Mouse (Mus musculus) embryo, embryonic 11 days (tissue): ENCODE measurements around the gene Tmem245.
"Not testable (repeated sequence)": the region's sequence is repeated elsewhere in the genome, so short reads cannot be mapped to it uniquely, and the experiment has no call there.

Experiments
- DNase-seq: peaks from one replicate; pipeline ENCODE4 v3.0.0-alpha.2; 2015

Gene Tmem245

GRCm38 (mm10) chr4:56922229-56922628 is 25.0 kb downstream of the Tmem245 start:
- DNase-seq = no peak

GRCm38 (mm10) chr4:56915732-56916325 is 31.4 kb downstream of the Tmem245 start:
- no peak for DNase-seq

- no peak for DNase-seq
These were observed 32.5 kb downstream of the Tmem245 start for GRCm38 (mm10) chr4:56914761-56915160.

- DNase-seq = no peak
These were observed 32.9 kb downstream of the Tmem245 start for GRCm38 (mm10) chr4:56914338-56914737.

- DNase-seq = no peak
These were observed 34.7 kb downstream of the Tmem245 start for GRCm38 (mm10) chr4:56912382-56913001.

- peak; percentile 39 for DNase-seq
These were observed 37.7 kb downstream of the Tmem245 start for GRCm38 (mm10) chr4:56909568-56909967.

- DNase-seq = no peak
These were observed 39.6 kb downstream of the Tmem245 start for GRCm38 (mm10) chr4:56907671-56908070.

GRCm38 (mm10) chr4:56906926-56907325 is 40.3 kb downstream of the Tmem245 start:
- no peak for DNase-seq

- no peak for DNase-seq
These were observed 41.7 kb downstream of the Tmem245 start for GRCm38 (mm10) chr4:56905507-56905906.

GRCm38 (mm10) chr4:56901671-56902070 is 45.6 kb downstream of the Tmem245 start:
- DNase-seq = no peak

- no peak for DNase-seq
These were observed 48.0 kb downstream of the Tmem245 start for GRCm38 (mm10) chr4:56899216-56899615.

- DNase-seq = no peak
These were observed 49.7 kb downstream of the Tmem245 start for GRCm38 (mm10) chr4:56897511-56897910.

GRCm38 (mm10) chr4:56894196-56894595 is 53.0 kb downstream of the Tmem245 start:
- DNase-seq = no peak

- no peak for DNase-seq
These were observed 54.6 kb downstream of the Tmem245 start for GRCm38 (mm10) chr4:56892501-56893115.

- no peak for DNase-seq
These were observed 58.8 kb downstream of the Tmem245 start for GRCm38 (mm10) chr4:56888483-56888882.

GRCm38 (mm10) chr4:56886286-56886979 is 60.8 kb downstream of the Tmem245 start:
- DNase-seq = no peak

GRCm38 (mm10) chr4:56880036-56880703 is 67.1 kb downstream of the Tmem245 start:
- DNase-seq = no peak

GRCm38 (mm10) chr4:56878971-56879370 is 68.3 kb downstream of the Tmem245 start:
- no peak for DNase-seq

- DNase-seq = not testable (repeated sequence)
These were observed 76.7 kb downstream of the Tmem245 start for GRCm38 (mm10) chr4:56870541-56870940.

- no peak for DNase-seq
These were observed 79.5 kb downstream of the Tmem245 start for GRCm38 (mm10) chr4:56867761-56868160.

- DNase-seq = peak; percentile 8
These were observed 81.3 kb downstream of the Tmem245 start for GRCm38 (mm10) chr4:56865971-56866370.

- DNase-seq = peak; percentile 93
These were observed 82.2 kb downstream of the Tmem245 start, which contains the start of gene Ctnnal1 for GRCm38 (mm10) chr4:56865003-56865511. TSS of gene Ctnnal1 (minus strand) at chr4:56865188.
